Mouse (Mus musculus): ENCODE measurements around the gene Tmsb4x.

Gene Tmsb4x

DNA sequence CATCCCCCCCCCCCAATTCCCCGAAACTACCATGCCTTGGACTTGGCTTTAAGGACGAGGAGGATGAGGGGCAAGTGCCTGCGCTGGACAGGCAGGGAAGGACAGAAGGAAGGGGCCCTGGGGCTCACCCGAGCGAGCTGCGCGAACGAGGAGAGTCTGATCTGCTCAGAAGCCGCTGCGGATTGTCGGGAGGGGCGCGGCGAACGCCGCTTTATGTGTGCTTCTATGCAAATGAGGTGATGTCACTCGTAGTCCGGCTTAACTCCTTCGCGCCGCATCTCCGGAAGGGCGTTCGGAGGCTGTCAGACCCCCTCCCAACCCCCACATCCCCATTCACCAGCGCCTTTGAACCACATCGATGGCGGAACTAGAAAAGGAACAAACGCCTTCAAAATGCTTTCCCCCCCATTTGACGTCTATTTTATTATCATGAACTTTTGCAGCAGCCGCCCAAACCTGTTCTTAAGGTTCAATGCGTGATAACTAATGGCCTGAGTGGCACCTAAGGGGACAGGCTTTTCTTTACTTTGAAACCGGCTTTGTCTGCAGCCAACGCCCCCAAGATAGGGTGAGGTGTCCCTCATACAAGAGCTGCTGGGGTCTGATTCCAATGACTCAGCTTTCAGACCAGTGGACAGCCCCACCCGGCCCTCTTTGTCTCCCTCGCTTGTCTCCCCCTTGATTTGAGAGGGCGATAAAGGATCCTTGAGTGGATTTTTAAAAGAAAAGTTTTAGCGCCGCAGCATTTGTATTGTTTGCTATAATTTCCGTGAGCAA, at the start of gene Tmsb4x:
Tmsb4x (minus strand) TSS at position 338 of the 777 bp plus-strand sequence.
- DNase-seq (ENCODE audit: low spot score) = peak; percentile 49

DNA sequence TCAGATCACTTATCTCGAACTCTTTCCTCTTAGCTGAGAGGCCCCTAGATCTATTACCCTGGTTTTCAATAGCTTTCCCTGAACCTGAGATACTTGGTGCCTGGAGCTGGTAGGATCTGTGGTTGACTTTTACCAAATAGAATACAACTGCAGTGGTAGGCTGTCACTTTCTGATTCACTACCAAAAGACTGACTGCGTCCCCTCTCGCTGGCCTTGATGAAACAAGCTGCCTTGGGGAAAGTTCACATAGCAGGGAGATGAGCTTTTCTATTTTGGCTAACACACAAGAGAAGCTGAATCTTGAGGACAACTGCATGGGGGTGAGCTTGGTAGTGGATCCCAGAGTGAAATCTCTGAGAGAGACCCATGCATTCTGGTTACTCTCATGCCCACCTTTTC, 32.6 kb upstream of the Tmsb4x start:
- DNase-seq (ENCODE audit: low spot score) = no peak

DNA sequence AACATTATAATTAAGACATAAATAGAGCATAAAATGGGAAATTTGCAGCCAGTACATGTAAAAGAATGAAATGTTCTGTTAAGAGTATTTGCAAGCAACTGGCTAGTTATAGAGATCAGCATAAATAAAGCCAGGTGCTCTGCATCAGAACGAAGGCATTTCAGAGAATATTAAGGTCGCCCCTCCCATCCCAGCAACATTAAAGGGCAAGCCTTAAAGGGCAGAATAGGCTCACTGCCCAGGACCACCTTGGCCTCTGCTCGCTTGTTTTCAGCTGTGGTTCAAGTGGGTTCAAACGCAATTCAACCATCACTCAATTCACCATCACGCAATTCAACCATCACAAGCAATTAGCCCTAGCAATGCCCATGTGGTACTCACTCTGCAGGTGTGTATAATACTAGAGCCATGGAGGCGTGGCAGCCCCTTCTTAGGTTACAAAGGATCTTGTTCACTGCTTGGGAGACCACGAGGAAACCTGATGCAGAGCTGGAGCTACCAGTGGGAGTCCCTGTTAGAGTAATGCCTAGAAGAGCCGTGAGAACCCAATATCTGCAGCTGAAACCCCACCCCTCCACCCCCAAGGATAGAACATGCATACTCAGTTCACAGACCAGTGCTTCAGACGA, 30.3 kb upstream of the Tmsb4x start:
- no peak for DNase-seq (ENCODE audit: low spot score)

DNA sequence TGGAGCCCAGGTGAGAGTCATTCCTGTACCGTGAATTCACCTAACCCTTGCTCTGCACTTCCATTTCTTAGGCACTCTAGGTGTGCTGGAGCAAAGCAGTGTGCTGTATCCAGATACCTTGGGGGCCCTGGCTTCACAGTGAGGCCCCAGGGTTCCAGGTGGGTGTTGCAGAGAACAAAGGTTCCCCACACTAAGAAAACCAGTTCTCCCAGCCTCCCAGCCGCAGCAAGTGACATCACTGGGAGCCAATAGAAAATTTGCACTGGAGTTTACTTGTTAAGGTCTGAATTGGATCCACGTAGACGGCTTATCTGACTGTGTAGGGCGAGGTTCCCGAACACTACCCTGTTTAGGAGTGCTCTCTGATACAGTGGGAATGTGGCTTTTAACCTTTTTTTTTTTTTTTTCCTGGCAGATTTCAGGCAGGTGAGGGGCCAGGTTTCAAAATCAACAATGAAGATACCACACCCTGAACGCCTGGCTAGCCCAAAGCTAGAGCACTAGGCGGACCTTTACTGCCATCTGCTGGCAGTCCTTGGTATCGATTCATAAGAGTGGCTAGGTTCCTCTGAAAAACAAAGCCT, 24.1 kb upstream of the Tmsb4x start:
- DNase-seq (ENCODE audit: low spot score) = peak; percentile 47

DNA sequence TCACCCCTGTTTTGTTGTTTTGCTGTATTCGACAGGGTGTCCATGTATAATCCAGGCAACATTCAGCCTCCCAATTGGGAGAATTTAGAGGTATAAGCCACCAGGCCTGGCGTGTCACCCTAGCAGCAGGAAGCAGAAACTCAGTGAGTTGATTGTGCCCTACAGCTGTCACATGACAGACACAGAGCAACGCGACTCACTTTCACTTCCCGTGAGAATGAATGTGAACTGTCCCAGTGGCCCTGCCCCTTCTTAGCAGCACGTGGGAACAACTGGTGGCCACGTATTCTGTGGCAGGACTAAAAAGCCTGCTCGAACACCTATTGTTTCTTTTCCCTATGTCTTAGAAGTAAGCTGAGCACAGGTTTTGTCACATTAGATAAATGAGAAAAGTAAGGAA, 22.0 kb upstream of the Tmsb4x start:
- no peak for DNase-seq (ENCODE audit: low spot score)

DNA sequence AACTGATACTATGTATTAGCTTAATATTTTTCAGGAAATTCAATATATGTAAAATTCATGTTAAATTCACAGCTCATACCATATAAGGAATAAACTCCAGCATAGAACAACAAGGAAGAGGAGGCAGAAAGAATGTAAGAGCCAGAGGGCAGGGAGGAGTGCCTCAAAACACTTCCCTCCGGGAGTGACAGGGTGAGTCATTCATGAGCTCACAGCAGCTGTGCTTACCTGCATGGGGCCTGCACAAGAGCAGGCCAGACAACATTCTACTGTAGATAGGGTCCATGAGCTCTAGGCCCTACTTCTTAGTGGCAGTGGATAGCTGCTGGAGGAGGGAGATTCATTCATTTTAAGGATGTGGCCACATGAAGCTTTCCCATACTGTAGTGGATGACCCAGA, 20.7 kb upstream of the Tmsb4x start:
- no peak for DNase-seq (ENCODE audit: low spot score)

DNA sequence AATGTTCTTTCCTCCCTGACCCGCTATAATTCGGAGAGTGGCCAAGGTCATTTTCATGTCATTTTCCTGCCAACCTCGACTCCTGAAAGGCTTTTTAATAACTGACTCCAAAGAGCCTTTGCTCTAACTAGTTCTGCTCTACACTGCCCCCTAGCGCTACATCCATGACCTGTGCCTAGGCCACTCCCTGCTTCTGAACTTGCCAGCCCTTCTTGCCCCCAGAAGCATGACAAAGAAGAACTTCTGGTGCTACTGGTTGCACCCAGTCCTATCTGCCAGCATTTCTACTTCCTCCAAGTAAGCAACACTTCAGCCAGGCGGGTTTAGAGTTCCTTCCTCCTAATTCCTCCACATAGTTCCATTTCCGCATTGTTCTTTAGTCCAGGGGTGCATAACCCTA, 20.1 kb upstream of the Tmsb4x start:
- no peak for DNase-seq (ENCODE audit: low spot score)

DNA sequence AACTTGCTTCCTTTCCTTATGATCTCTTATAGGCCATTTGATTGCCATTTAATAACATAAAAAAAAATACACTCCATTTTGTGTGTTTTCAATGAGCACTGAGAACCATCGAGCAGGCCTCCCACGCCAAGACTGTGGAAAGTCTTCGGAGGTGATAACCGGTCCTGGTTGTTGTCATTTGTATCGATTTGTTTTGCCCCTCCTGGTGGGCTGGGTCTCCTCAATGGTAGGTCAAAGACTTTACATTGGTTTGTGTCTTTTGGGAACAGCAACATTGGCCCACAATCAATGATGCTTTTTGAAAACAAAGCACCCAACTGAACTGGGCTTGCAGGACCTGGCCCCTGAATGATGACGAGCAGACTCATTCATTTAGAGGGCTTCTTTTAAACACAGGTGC, 18.6 kb upstream of the Tmsb4x start:
- no peak for DNase-seq (ENCODE audit: low spot score)

DNA sequence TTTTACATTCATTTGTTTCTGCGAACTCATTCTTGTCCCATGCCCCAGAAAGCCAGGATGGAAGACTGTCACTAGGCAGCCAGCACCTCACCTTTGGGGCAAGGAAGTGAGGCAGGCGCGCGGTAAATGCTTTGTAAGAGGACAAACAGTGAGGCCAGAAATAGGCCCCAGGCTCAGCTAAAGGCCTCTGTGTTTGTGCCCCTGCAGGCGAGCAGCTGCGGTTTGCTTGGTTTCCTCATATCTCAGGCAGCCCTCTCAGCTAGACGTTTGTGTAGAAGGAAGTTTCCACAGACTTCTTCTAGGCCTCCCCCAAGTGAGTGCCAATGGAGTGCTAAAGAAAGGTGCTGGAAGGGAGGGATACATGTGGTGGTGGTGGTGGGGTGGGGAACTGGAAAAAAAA, 18.0 kb upstream of the Tmsb4x start:
- DNase-seq (ENCODE audit: low spot score) = no peak

DNA sequence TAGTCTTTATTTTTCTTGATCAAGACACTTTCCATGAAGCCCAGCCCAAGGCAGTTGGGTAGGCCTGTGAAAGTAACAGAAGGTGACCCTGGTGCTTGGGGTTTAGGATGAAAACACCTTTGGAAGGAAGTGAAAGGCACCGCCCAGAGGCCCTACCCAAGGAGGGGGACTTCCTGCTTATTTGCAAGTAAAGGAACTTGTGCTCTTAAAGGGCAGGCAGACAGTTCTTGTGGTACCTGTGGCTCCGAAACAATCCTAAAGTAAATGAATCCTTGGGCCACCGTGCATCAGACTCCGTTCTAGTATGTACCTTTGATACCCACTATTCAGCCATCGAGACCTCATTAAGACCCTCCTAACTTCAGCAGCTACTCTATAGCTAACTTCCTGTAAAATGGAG, 17.5 kb upstream of the Tmsb4x start:
- no peak for DNase-seq (ENCODE audit: low spot score)

DNA sequence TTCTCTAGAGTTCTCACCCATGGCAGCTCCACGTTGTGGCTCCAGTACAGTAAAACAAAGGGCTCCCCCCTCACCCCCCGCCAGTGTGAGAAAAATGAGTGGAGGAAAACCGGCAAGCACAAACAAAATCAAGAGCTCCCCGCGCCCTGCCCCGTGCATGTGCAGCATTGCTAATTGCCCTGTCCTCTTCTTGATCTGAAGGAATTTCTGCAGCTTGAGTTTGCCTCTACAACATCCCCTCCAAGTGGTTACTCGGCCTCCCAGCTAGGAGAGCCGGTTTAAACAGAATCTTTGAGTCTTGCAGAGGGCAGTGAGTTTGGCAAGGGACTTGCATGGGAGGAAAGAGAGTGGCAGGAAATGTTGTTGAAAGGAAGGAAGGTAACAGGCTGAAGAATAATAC, 3.6 kb upstream of the Tmsb4x start:
- no peak for DNase-seq (ENCODE audit: low spot score)

DNA sequence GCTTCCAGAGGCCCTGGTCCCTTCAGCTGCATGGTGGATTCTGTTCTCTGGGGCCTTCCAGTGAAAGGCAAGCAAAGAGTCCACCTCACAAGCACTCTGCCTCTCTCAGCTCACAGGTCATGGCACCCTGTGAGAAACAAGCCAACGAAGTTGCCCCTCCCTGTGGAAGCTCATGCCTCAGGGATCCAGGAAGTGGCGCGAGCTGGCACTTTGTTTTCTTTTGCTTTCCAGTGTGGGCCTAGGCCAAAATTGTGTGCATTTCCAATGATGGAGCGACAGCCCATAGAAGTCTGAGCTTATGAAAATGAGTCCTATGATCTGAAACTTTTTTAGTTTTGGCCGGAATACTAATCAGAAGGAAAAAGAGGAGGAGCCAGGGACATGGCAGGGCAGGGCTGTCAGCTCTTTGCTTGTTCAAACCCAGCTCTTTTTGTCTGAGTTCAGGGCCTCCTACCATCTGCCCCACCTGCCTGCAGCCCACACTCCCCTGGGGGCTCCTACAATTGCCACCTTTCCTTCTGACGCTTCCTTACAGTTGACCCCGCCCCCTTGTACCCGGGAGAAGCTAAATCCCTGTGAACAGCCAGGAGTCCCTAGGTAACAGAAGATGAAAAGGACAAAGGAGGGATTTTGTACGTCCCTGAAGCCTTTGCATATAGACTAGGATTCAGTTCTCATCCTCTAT, 2.9 kb upstream of the Tmsb4x start:
- no peak for DNase-seq (ENCODE audit: low spot score)

DNA sequence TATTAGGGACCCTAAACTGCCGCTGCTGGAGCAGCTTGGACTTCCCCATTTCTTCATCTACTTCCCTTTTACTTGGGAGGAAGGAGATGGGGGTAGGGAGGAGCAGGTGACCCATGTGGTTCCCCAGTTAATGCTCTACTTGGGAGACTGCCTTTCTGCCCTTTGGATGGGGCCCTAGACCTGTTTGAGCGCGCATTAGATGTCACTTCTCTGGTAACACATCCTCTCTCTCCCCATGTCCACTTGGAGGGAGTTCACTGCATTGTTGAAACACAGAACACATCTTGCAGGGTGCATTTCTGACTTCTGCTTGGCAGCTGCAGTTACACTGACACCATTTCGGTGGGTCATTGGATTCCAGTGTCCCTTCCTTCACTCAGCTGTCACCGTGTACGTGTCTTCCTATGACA, 1.2 kb upstream of the Tmsb4x start:
- no peak for DNase-seq (ENCODE audit: low spot score)

DNA sequence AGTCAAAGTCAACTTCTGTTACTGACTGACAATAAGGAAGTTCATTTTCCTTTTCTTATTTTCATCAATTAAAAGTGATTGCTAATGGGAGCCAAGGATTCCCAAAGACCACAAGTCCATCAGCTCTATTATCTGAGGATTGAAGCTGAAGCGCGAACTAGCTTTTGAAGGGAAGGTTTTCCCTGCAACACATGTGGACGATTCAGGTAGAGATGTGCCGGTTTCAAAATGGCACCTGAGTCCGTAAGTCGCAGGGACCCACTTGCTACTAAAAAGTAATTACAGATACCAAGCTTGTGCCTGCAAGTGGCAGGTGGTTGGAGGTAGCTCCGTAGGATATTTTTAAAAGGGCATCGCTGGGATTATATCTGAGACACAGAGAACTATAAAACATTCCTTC, 713 bp upstream of the Tmsb4x start:
- no peak for DNase-seq (ENCODE audit: low spot score)

DNA sequence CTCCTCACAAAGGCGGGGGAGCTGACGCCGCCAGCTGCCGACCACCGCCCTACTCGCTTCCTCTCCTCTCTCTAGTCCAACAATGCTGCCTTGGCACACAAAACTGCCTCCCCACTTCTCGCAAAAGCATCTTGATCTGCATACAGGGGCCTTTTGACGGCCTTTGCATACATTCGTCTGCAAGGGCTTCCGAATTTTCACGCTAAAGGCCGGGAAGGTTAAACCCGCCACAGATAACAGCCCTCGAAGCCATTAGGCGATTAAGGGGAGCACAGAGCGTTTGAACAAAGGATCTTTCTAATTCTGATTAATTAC, 652 bp downstream of the Tmsb4x start:
- DNase-seq (ENCODE audit: low spot score) = no peak

DNA sequence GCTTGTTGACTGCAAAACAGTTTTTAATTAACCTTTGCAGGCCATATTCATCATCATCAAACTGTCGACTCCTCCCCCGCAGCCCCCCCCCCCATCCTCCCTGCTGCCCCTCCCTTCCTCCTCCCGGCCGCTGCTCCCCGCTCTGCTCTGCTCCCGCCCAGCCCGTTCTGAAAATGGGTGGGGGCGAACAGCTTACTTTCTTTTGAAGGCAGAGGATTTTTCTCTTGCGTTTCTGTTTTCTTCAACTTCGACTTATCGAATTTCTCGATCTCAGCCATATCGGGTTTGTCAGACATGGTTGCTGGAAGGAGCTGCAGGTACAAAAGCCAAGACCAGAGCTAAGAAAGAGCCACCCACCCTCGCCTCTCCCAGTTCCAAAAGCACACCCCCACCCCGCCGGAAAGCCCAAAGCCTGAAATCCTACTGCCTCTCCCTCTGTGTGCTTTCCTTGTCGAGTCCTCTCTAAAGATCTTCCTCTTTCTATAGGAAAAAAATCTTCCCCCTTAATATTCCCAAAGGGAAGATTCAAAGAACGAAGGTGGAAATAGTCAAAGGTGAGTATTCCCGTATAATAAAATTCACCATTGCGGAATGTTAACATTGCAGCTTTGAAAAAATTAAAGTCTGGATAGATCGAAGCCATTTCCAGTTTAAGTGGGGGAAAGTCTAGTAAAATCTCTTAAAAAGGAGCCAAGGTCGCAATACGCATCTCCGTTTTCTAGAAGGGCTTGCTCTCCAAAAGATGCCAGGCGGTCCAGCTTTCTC, 1.2 kb downstream of the Tmsb4x start:
- DNase-seq (ENCODE audit: low spot score) = no peak

DNA sequence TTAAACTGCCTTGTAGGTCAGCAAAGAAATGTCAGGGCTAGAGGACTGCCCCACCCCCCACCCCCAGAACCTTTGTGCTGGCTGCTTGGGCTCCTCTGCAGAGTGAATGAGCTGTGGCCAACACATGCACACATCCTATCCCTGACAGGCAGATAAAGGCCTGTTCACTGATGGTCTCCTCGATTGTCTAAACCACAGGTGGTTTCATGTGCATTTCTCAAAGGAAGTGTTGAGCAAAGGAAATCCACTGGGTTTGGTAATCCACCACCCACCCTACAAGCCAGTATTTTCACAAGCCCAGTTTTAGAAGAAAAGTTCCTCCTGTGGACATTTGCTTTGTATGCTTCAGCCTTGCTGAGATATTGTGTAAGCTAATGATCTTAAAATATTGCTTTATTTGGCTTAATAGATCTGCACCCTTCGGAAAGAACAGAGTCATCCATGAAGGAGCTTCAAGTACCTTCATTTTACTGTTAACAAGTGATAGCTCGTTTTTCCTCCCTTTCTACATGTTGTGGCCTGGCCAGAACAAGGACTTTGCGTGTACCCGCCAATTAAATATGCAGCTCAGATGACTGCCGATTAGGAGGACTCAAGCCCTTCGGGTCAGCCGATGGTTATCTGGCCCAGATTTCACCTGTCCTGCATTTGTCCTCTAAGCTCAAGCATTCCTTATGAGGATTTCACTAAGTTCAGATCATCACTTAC, 3.1 kb downstream of the Tmsb4x start:
- DNase-seq (ENCODE audit: low spot score) = no peak

DNA sequence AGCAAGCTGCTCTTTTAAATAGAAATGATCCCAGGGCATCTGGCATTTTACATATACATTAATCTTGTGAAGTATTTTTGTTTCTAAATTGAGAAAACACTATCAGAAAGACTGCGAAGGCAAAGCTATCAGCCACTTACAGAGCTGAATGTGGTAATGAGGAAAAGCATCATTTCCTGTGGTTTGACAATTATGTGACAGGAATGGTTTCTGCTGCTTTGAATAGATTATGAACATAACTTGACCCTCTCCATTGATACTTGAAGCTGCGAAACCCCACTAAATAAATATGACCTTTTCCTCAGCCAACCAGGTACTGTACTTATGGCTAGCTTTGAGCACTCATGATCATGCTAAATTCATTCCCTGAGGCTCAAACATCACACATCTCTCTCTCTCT, 7.8 kb downstream of the Tmsb4x start:
- no peak for DNase-seq (ENCODE audit: low spot score)

DNA sequence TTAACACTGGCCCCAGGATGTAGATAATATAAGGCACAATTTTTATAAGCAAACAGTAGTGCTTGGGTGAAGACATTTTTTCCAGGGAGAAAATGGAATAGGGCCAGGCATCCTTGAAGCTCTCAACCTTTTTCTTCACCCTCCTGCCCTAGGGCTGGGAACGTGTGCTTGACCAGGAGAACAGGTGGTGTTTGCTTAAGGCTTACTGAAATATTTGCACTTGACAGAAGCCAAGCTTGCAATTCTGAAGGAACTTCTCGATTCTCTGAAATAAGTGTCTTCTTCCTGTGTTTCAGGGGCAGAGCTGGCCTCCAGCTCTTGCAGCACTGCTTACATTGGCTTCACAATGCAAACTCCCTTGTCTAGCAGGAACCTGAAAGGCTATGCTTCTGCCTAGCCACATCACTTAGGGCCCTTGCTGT, 13.9 kb downstream of the Tmsb4x start:
- no peak for DNase-seq (ENCODE audit: low spot score)

DNA sequence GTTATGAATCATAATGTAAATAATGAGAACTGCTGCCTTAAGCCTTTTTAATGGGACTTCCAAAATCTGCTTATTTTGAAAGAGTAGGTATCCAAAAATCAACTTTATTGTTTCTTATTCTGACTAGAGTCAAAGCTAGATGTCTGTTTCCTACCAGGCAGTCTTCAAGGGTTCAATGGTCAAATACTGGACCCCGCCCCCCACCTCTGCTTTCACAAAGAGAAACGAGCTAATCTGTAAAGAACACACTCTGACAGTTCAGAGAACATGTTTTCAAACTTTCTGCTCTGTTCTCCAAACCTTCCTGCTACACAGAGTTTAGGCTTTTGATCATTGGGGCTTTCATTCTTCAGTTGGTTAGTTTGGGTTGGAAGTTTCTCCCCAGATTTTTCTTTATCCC, 22.8 kb downstream of the Tmsb4x start:
- no peak for DNase-seq (ENCODE audit: low spot score)

DNA sequence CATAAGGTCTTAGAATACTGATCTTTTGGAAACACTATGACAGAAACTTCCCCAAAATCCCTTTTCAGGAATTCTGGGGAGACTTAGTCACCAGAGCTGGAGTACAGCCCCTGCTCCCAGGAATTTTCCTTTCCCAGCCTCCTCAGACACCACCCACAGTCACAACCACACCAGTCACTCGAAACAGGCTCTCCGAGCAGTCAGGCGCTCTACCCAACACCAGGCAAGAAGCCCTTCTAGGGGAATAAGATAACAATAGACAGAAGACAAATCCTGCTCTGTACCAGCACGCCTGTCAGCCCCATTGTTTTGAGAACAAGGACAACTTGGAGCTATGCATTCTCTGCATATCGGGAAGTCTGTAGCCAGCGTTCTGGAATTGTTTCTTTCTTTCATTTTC, 25.6 kb downstream of the Tmsb4x start:
- no peak for DNase-seq (ENCODE audit: low spot score)

DNA sequence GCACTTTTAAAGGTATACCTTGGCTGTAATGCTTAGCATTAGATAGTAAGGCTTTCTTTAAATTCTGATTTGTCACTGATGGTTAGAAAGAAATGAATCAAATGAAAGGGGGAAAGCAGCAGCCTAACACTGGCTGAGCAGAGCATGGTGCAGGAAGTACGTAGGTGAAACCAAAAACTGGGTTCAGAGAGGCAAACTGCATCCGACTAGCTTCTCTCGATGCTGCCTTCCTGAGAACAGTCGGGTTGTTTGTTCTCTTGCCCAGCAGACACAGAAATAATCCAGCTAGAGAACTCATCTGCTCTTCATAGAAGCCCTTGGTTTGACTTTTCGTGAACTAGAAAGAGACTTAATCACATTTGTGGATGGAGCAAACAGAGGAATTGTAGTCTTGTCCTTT, 26.7 kb downstream of the Tmsb4x start:
- no peak for DNase-seq (ENCODE audit: low spot score)
